Mouse (Mus musculus) liver, embryonic 14.5 days (tissue): ENCODE results near the gene Cyth2.

Source experiments
- CTCF ChIP-seq: IDR thresholded peaks from 2 replicates; pipeline ENCODE4 v1.5.1; 2016; ENCODE audit warnings: antibody characterized with exemption, low read depth, control low read depth
- EP300 ChIP-seq: IDR thresholded peaks from 2 replicates; pipeline ENCODE4 v1.6.1; 2016; ENCODE audit warnings: antibody characterized with exemption, low read depth

- TF ChIP-seq CTCF, result no peak
- TF ChIP-seq EP300, result no peak
These were observed 19.5 kb upstream of the Cyth2 start for GRCm38 (mm10) chr7:45833924-45834323.
